ENCODE assay signal across 33 mouse cellular contexts in genomic region chr10:98500315-98500714, GRCm38 (mm10).
"Had no signal": no experiment of that assay in that cellular context is flagged by ENCODE, and none has a peak within 500 bp of the region (broad histone marks: within the 10 kb centered on the region; RNA-seq: fewer than 3 reads in every experiment).

No protein-coding gene starts in this region.

- H3K4me1 ChIP-seq: heart, embryonic 13.5 days; heart, embryonic 15.5 days; hindbrain, embryonic 10.5 days; hindbrain, embryonic 12.5 days; hindbrain, embryonic 13.5 days; hindbrain, embryonic 15.5 days; intestine, embryonic 15.5 days; kidney, embryonic 15.5 days had no signal

- H3K4me3 ChIP-seq: heart, embryonic 13.5 days; heart, embryonic 15.5 days; hindbrain, embryonic 10.5 days; hindbrain, embryonic 12.5 days; hindbrain, embryonic 13.5 days; hindbrain, embryonic 15.5 days; intestine, embryonic 15.5 days; kidney, embryonic 15.5 days; layer of hippocampus, adult 2 months; left cerebral cortex, adult 2 months had no signal

- H3K27me3 ChIP-seq: heart, embryonic 13.5 days; heart, embryonic 15.5 days; hindbrain, embryonic 12.5 days; hindbrain, embryonic 13.5 days; hindbrain, embryonic 15.5 days; intestine, embryonic 15.5 days; kidney, embryonic 15.5 days had no signal

- H3K36me3 ChIP-seq: heart, embryonic 13.5 days; heart, embryonic 15.5 days; hindbrain, embryonic 10.5 days; hindbrain, embryonic 12.5 days; hindbrain, embryonic 13.5 days; hindbrain, embryonic 15.5 days; intestine, embryonic 15.5 days; kidney, embryonic 15.5 days had no signal

- H3K27ac ChIP-seq: heart, embryonic 13.5 days; heart, embryonic 15.5 days; hindbrain, embryonic 10.5 days; hindbrain, embryonic 12.5 days; hindbrain, embryonic 13.5 days; hindbrain, embryonic 14.5 days; hindbrain, embryonic 15.5 days; hindbrain, postnatal 0 days; intestine, embryonic 15.5 days; kidney, embryonic 15.5 days; kidney, postnatal 0 days; layer of hippocampus, adult 2 months; left cerebral cortex, adult 2 months had no signal

- ATAC-seq: hindbrain, embryonic 16.5 days; hindbrain, postnatal 0 days; inflammation-experienced regulatory T-cells, adult 6 months; intestine, embryonic 15.5 days; intestine, embryonic 16.5 days; intestine, postnatal 0 days had no signal

- H3K9ac ChIP-seq: heart, embryonic 13.5 days; heart, embryonic 15.5 days; hindbrain, embryonic 12.5 days; hindbrain, embryonic 13.5 days; hindbrain, embryonic 14.5 days; hindbrain, embryonic 15.5 days; intestine, embryonic 15.5 days; kidney, embryonic 15.5 days had no signal

- DNase-seq: heart, postnatal 10 days; heart, postnatal 14 days; heart, postnatal 36 days; heart, postnatal 4 days; kidney, adult 11 months; kidney, adult 18-20 months; kidney, adult 2 months; kidney, adult 8-10 months; kidney, adult 9 months; kidney, postnatal 10 days; kidney, postnatal 14 days; kidney, postnatal 25 days; kidney, postnatal 36 days; kidney, postnatal 4 days; layer of hippocampus, adult 9-11 months; layer of hippocampus, postnatal 36 days had no signal
